Mouse (Mus musculus) intestine, embryonic 14.5 days (tissue): ENCODE measurements at regions not wholly inside any gene's neighbourhood (a gene's known extent, or its start where the extent isn't known, plus 50 kb on each side); places are given as distances from the start of the nearest gene placed in this dataset.

Experiments
- ATAC-seq: fragments of 200-750 bp; cut with Nextera tagmentation; replicated peaks from 2 replicates; pipeline ENCODE4 v1.8.0; 2017; ENCODE audit warnings: low read depth, moderate number of reproducible peaks, moderate TSS enrichment, moderate library complexity; ENCODE audit not compliant: low FRiP score, low TSS enrichment
- DNase-seq: peaks from one replicate; pipeline ENCODE4 v3.0.0-alpha.2; 2018; ENCODE audit warnings: low spot score
- H3K27ac ChIP-seq: fragments of 300-500 bp; sonication (generic); 2 replicates; pipeline ENCODE4 v1.5.1; 2014; ENCODE audit warnings: low read depth, mild to moderate bottlenecking, control low read depth
- H3K27me3 ChIP-seq: fragments of 300-500 bp; sonication (generic); replicated peaks from 2 replicates; pipeline ENCODE4 v1.6.1; 2014; ENCODE audit warnings: low read length, control low read depth; ENCODE audit not compliant: control insufficient read depth, insufficient read depth
- H3K36me3 ChIP-seq: fragments of 300-500 bp; sonication (generic); 2 replicates; pipeline ENCODE4 v1.6.1; 2014; ENCODE audit warnings: low read length, control low read depth; ENCODE audit not compliant: control insufficient read depth, insufficient read depth
- H3K4me1 ChIP-seq: fragments of 300-500 bp; sonication (generic); replicated peaks from 2 replicates; pipeline ENCODE4 v1.6.1; 2014; ENCODE audit warnings: low read length, control low read depth, mixed read lengths; ENCODE audit not compliant: control insufficient read depth, insufficient read depth
- H3K4me2 ChIP-seq: fragments of 300-500 bp; sonication (generic); 2 replicates; pipeline ENCODE4 v1.6.1; 2014; ENCODE audit warnings: low read length
- H3K4me3 ChIP-seq: fragments of 300-500 bp; sonication (generic); 2 replicates; pipeline ENCODE4 v1.5.1; 2014; ENCODE audit warnings: low read depth, low read length, control low read depth, mixed read lengths
- H3K9ac ChIP-seq: fragments of 300-500 bp; sonication (generic); 2 replicates; pipeline ENCODE4 v1.6.1; 2014; ENCODE audit warnings: mild to moderate bottlenecking, low read length
- H3K9me3 ChIP-seq: fragments of 300-500 bp; sonication (generic); 2 replicates; pipeline ENCODE4 v1.6.1; 2016; ENCODE audit warnings: low read length, control low read depth; ENCODE audit not compliant: control insufficient read depth
- WGBS: fragments of 180-500 bp; shearing (Covaris S2); extraction: QIAGEN DNeasy Blood & Tissue Kit; methylation state at CpG from one replicate; pipeline ENCODE4 v1.1.7; 2014; 5-methylcytosine and 5-hydroxymethylcytosine counted together

DNA sequence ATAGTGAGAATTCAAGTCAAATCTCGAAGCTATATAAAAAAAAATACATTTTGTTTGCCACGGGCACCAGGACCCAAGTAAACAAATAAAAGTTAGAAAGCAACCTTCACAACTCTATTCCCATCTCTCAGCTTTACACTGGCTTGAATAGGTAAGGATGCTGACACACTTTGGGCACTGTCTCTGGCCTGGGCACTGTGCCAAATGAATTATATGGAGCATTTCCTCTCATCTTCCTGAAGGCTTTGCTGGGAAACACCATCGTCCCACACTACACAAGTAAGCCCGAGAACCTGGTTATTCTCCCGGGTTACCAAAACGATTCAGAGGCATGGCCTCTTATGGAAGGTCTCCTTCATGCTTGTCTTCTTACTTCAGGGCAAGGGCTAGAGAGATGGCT, 93.5 kb upstream of the Ogfrl1 start:
- Histone ChIP-seq H3K27me3 (no peaks in the 10 kb centered on the region), H3K36me3 (no peaks in the 10 kb centered on the region), H3K4me3 (no peak overlapping the region), H3K9ac (no peak overlapping the region), H3K9me3 (no peaks in the 10 kb centered on the region), H3K4me1 (no peaks in the 10 kb centered on the region), H3K27ac (no peak overlapping the region), H3K4me2 (no peak overlapping the region)
- ATAC-seq (no peak), DNase-seq (no peak)
- 67% methylated on average over 6 of the region's 6 CpGs for WGBS

DNA sequence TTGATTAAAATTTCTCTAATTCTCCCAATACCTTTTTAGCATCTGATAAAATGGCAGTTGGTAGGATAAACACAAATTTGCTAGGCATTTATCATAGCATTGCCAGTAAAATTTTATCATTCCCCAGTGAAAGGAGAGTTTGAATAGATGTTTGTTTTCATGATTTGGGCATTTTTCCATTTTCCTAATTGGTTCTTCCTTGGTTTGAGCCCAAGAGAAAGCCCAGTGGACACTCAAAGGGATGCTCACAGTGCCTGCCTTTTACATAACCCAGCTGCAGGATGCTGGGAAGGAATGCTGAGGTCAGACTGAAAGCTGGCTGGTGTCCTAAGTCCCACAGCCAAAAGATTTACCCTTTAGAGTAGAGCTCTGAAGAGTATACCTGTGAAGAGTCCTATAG, 95.4 kb upstream of the Ogfrl1 start:
- DNase-seq (no peak), ATAC-seq (no peak)
- H3K4me2 ChIP-seq: no peak overlapping the region
- H3K27me3 ChIP-seq: no peaks in the 10 kb centered on the region
- no peak overlapping the region for H3K4me3 ChIP-seq
- H3K4me1 ChIP-seq: no peaks in the 10 kb centered on the region
- H3K36me3 ChIP-seq: no peaks in the 10 kb centered on the region
- no peaks in the 10 kb centered on the region for H3K9me3 ChIP-seq
- H3K9ac ChIP-seq: no peak overlapping the region
- H3K27ac ChIP-seq: no peak overlapping the region

DNA sequence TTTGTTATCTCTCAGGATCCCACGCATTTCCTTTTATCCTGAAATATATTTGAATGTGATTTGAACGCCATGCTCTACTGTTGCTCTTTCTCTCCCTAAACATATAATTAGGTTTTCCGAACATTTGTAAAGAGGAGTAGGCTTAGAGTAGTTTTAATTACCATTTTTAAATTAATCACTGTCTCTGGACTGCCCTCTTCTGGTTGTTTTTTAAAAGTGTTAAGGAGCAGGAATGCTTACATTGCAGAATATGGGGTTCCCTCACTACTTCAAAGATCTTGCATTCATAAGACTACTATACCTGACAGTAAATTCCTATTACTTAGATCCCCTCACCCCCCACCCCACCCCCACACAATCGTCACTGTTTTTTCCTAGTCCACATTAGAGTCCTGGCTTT, 97.8 kb upstream of the Ogfrl1 start:
- no peak overlapping the region for H3K4me2 ChIP-seq
- no peaks in the 10 kb centered on the region for H3K9me3 ChIP-seq
- H3K4me3 ChIP-seq: no peak overlapping the region
- 54% methylated on average over 4 of the region's 4 CpGs for WGBS
- H3K36me3 ChIP-seq: no peaks in the 10 kb centered on the region
- H3K4me1 ChIP-seq: no peaks in the 10 kb centered on the region
- H3K27ac ChIP-seq: no peak overlapping the region
- ATAC-seq: no peak
- H3K27me3 ChIP-seq: no peaks in the 10 kb centered on the region
- no peak overlapping the region for H3K9ac ChIP-seq
- no peak for DNase-seq

DNA sequence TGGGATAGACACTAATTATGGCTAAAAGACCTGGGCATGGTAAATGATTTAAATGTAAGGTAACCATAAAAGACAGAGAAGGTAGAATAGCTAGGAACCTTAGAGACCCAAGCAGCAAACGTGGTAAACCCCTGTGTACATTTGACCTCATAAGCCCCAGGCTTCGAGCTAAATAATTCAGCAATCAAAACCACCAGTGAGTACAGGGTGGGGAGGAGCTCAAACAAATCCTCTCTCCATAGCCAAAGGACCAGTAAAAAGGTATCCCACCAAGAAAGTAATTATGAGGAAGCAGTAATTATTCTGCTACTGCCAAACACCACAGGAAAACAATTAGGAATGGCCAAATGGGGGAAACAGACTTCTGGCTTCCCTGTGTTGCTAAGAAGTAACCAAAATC, 122.5 kb upstream of the Ogfrl1 start:
- no peak overlapping the region for H3K9ac ChIP-seq
- H3K36me3 ChIP-seq: no peaks in the 10 kb centered on the region
- no peaks in the 10 kb centered on the region for H3K9me3 ChIP-seq
- H3K27ac ChIP-seq: no peak overlapping the region
- DNase-seq (no peak), ATAC-seq (no peak)
- H3K4me2 ChIP-seq: no peak overlapping the region
- H3K4me3 ChIP-seq: no peak overlapping the region
- H3K27me3 ChIP-seq: no peaks in the 10 kb centered on the region
- 56% methylated on average over 2 of the region's 2 CpGs for WGBS
- H3K4me1 ChIP-seq: no peaks in the 10 kb centered on the region

DNA sequence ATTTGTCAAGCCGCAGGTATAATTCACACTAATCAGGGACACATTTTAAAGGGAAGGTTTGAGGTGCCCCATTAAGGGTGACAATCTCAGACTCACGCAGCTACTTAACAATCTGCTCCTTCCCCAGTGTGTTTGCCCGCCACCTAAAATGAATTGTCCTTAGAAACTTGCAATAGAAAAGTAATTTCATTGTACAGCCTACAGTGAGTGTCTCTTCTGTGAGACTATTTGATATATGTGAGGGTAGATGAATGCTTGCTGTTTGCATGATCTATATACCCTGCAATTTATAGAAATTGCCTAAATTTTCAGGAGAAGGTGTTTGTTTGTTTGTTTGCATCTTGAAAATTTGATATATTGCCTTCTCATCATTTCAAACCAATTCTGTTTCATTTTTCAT, 135.1 kb upstream of the Ogfrl1 start:
- 85% methylated on average over 3 of the region's 3 CpGs for WGBS

DNA sequence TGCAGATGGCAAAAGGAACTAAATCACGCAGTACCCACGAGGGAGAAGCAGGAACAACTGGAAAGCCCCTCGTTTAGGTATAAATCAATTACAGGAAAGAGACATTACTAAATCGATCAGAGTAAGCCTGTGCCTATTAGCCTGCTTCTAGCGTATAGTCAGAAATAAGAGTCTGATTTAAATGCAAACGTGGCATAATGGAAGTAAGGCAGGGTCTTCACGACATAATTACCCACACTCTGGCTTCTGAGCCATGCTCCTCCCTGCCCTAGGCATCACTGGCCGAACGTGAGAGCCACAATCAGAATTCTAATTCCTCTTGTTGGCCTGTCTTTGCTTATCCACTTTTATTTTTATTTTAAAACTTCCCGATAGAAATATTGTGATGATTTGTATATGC, 139.0 kb upstream of the Ogfrl1 start:
- H3K4me3 ChIP-seq: no peak overlapping the region
- WGBS: 84% methylated on average over 10 of the region's 10 CpGs

More for the DNA sequence above, 135.1 kb upstream of the Ogfrl1 start:
- H3K27ac ChIP-seq: no peak overlapping the region
- DNase-seq: no peak
- no peak overlapping the region for H3K4me3 ChIP-seq
- ATAC-seq: no peak
- no peaks in the 10 kb centered on the region for H3K36me3 ChIP-seq
- no peaks in the 10 kb centered on the region for H3K4me1 ChIP-seq
- no peaks in the 10 kb centered on the region for H3K9me3 ChIP-seq
- no peaks in the 10 kb centered on the region for H3K27me3 ChIP-seq
- no peak overlapping the region for H3K9ac ChIP-seq
- no peak overlapping the region for H3K4me2 ChIP-seq

DNA sequence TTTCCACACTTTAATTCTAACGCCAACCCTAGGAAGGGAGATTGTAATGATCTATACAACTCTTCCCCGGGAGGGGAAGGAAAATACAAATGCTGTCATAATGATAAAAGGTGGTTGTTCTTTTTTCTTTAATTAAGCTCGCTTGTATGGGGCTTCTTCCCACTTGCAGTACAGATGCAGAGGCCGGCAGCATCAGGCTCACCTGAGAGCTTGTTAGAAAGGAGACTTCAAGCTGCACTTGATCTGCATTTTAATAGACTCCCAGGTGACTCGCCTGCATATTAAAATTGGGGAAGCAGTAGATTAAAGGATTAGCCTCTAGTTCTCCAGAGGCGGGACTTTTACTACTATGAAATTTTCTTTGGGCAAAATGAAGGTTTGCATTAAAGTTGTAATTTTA, 140.8 kb upstream of the Ogfrl1 start:
- no peak overlapping the region for H3K9ac ChIP-seq
- no peaks in the 10 kb centered on the region for H3K36me3 ChIP-seq
- DNase-seq (no peak), ATAC-seq (no peak)
- H3K27ac ChIP-seq: no peak overlapping the region
- H3K27me3 ChIP-seq: no peaks in the 10 kb centered on the region
- WGBS: 51% methylated on average over 6 of the region's 6 CpGs
- H3K4me1 ChIP-seq: no peaks in the 10 kb centered on the region
- H3K4me3 ChIP-seq: no peak overlapping the region
- no peaks in the 10 kb centered on the region for H3K9me3 ChIP-seq
- no peak overlapping the region for H3K4me2 ChIP-seq

More for the DNA sequence above, 139.0 kb upstream of the Ogfrl1 start:
- H3K9ac ChIP-seq: no peak overlapping the region
- ATAC-seq: no peak
- no peak overlapping the region for H3K27ac ChIP-seq
- no peak overlapping the region for H3K4me2 ChIP-seq
- DNase-seq: no peak
- no peaks in the 10 kb centered on the region for H3K4me1 ChIP-seq
- H3K36me3 ChIP-seq: no peaks in the 10 kb centered on the region
- H3K9me3 ChIP-seq: no peaks in the 10 kb centered on the region
- H3K27me3 ChIP-seq: no peaks in the 10 kb centered on the region

DNA sequence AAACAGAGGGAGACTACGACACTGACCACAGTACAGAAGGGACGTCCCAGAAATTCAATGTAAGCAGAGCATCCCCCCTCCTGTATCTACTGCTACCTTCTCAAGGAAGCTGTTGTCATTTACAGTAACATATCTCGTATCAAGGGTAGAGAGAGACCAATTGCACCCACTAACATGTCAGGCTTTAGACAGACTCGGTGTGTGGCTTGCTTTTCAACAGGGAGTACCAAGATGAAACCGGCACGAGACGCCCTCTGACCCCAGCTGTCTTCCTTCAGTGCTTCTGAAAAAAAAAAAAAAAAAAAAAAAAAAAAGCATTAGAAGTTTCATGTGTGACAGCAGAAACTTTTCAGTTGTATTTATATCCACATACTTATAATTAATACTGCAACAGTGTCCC, 143.0 kb upstream of the Ogfrl1 start:
- H3K9me3 ChIP-seq: no peaks in the 10 kb centered on the region
- H3K4me1 ChIP-seq: no peaks in the 10 kb centered on the region
- no peak overlapping the region for H3K4me2 ChIP-seq
- WGBS: 79% methylated on average over 7 of the region's 7 CpGs
- no peak for DNase-seq
- H3K9ac ChIP-seq: no peak overlapping the region
- no peaks in the 10 kb centered on the region for H3K36me3 ChIP-seq
- H3K27me3 ChIP-seq: no peaks in the 10 kb centered on the region
- ATAC-seq: no peak
- H3K27ac ChIP-seq: no peak overlapping the region
- H3K4me3 ChIP-seq: no peak overlapping the region

DNA sequence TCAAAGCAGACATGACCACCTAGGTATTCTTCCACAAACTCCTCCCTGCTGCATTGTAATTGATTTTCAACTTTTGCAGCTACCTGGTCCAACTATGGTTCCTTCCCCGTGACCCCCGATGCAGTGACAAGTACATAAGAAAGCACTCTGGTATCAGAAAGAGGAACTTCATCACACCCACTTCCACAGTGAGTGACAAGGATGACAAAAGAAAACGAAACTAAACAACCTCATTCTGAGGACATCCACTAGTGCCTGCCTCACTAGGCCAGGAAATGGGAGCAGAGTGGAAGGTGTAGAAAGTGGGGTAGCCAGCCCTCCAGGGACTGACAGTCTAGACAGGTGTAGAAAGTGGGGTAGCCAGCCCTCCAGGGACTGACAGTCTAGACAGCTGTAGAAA, 158.2 kb upstream of the Ogfrl1 start:
- no peak overlapping the region for H3K9ac ChIP-seq
- DNase-seq (no peak), ATAC-seq (no peak)
- no peaks in the 10 kb centered on the region for H3K36me3 ChIP-seq
- H3K4me3 ChIP-seq: no peak overlapping the region
- WGBS: 81% methylated on average over 3 of the region's 3 CpGs
- no peaks in the 10 kb centered on the region for H3K4me1 ChIP-seq
- no peak overlapping the region for H3K4me2 ChIP-seq
- H3K9me3 ChIP-seq: no peaks in the 10 kb centered on the region
- no peak overlapping the region for H3K27ac ChIP-seq
- H3K27me3 ChIP-seq: no peaks in the 10 kb centered on the region
